Mouse (Mus musculus) liver, embryonic 13.5 days (tissue): ENCODE measurements around the gene Cldn13. TPM values are rescaled to one million over a fixed set of nuclear protein-coding genes. Genes with fewer than 3 reads are reported as not detected.
A peak's percentile ranks its signal among the peaks of the same experiment; 100 is the strongest.
"Not testable (repeated sequence)": the region's sequence is repeated elsewhere in the genome, so short reads cannot be mapped to it uniquely, and the experiment has no call there.

ENCODE experiments used
- ATAC-seq: fragments of 200-750 bp; cut with Nextera tagmentation; 2 replicates; pipeline ENCODE4 v1.8.0; 2017; ENCODE audit warnings: low read depth, mild to moderate bottlenecking, moderate number of reproducible peaks, moderate library complexity
- DNase-seq: peaks from one replicate; pipeline ENCODE4 v3.0.0; 2022
- H3K27ac ChIP-seq: fragments of 300-500 bp; sonication (generic); 2 replicates; pipeline ENCODE4 v1.5.1; 2015; ENCODE audit warnings: moderate library complexity, mild to moderate bottlenecking, inconsistent platforms
- H3K27me3 ChIP-seq: fragments of 300-500 bp; sonication (generic); 2 replicates; pipeline ENCODE4 v1.6.1; 2015; ENCODE audit warnings: mild to moderate bottlenecking, inconsistent platforms
- H3K36me3 ChIP-seq: fragments of 300-500 bp; sonication (generic); 2 replicates; pipeline ENCODE4 v1.6.1; 2015; ENCODE audit warnings: mild to moderate bottlenecking, inconsistent platforms
- H3K4me1 ChIP-seq: fragments of 300-500 bp; sonication (generic); replicated peaks from 2 replicates; pipeline ENCODE4 v1.6.1; 2015; ENCODE audit warnings: inconsistent platforms
- H3K4me2 ChIP-seq: fragments of 300-500 bp; sonication (generic); 2 replicates; pipeline ENCODE4 v1.6.1; 2015; ENCODE audit warnings: inconsistent platforms, mild to moderate bottlenecking, moderate library complexity
- H3K4me3 ChIP-seq: fragments of 300-500 bp; sonication (generic); replicated peaks from 2 replicates; pipeline ENCODE4 v1.5.1; 2015; ENCODE audit warnings: mild to moderate bottlenecking, inconsistent platforms
- H3K9ac ChIP-seq: fragments of 300-500 bp; sonication (generic); 2 replicates; pipeline ENCODE4 v1.6.1; 2015; ENCODE audit warnings: mild to moderate bottlenecking, inconsistent platforms
- H3K9me3 ChIP-seq: fragments of 300-500 bp; sonication (generic); replicated peaks from 2 replicates; pipeline ENCODE4 v1.6.1; 2016; ENCODE audit warnings: inconsistent platforms
- WGBS: fragments of 180-500 bp; shearing (Covaris S2); methylation state at CpG from one replicate; pipeline ENCODE4 v1.1.7; 2015; ENCODE audit not compliant: insufficient replicate concordance; 5-methylcytosine and 5-hydroxymethylcytosine counted together
- polyA plus RNA-seq: library from polyadenylated mRNA; unstranded; fragments of >200 nt; fragmentation: Nextera tagmentation; extraction: Ambion mirVana; gene quantifications from 2 replicates; pipeline ENCODE4 v1.2.1, GENCODE M21; 2015

Cldn13 gene
- polyA plus RNA-seq, 1 experiment from 2014 or later = 259 TPM

GRCm38 (mm10) chr5:134946063-134946856 is 30.9 kb upstream of the Cldn13 start:
- DNase-seq (no peak), ATAC-seq (0 out of 2 replicates have a peak, but pooled peaks have one; percentile 8)
- Histone ChIP-seq H3K27ac (no peak overlapping the region), H3K9me3 (no peaks in the 10 kb centered on the region), H3K4me3 (no peak overlapping the region), H3K9ac (no peak overlapping the region), H3K4me2 (no peak overlapping the region), H3K4me1 (peaks cover 36% of the 10 kb centered on the region), H3K27me3 (peaks cover 20% of the 10 kb centered on the region), H3K36me3 (no peaks in the 10 kb centered on the region)
- 45% methylated on average over 43 of the region's 43 CpGs for WGBS

GRCm38 (mm10) chr5:134945266-134945959 is 30.1 kb upstream of the Cldn13 start:
- H3K4me3 ChIP-seq = no peak overlapping the region
- H3K27ac ChIP-seq = no peak overlapping the region
- H3K4me1 ChIP-seq = peaks cover 34% of the 10 kb centered on the region
- H3K4me2 ChIP-seq = no peak overlapping the region
- no peak for DNase-seq
- H3K9ac ChIP-seq = no peak overlapping the region
- H3K36me3 ChIP-seq = no peaks in the 10 kb centered on the region
- peaks cover 20% of the 10 kb centered on the region for H3K27me3 ChIP-seq
- WGBS = 54% methylated on average over 18 of the region's 19 CpGs
- H3K9me3 ChIP-seq = no peaks in the 10 kb centered on the region
- ATAC-seq = peak; percentile 43; the same call in 1 of the 2 replicates

GRCm38 (mm10) chr5:134944179-134944578 is 28.9 kb upstream of the Cldn13 start:
- 34% methylated on average over 5 of the region's 5 CpGs for WGBS

GRCm38 (mm10) chr5:134942740-134943139 is 27.4 kb upstream of the Cldn13 start:
- H3K9me3 ChIP-seq = no peaks in the 10 kb centered on the region
- H3K9ac ChIP-seq = no peak overlapping the region
- H3K27me3 ChIP-seq = peaks cover 20% of the 10 kb centered on the region
- no peaks in the 10 kb centered on the region for H3K36me3 ChIP-seq
- ATAC-seq (no peak), DNase-seq (no peak)
- no peak overlapping the region for H3K4me2 ChIP-seq
- 68% methylated on average over 2 of the region's 2 CpGs for WGBS
- H3K4me3 ChIP-seq = no peak overlapping the region
- H3K27ac ChIP-seq = no peak overlapping the region; the same call in 1 of the 2 replicates
- peaks cover 29% of the 10 kb centered on the region for H3K4me1 ChIP-seq

More at GRCm38 (mm10) chr5:134944179-134944578, 28.9 kb upstream of the Cldn13 start:
- no peak overlapping the region for H3K27ac ChIP-seq
- no peak overlapping the region for H3K9ac ChIP-seq
- H3K4me2 ChIP-seq = no peak overlapping the region
- H3K4me3 ChIP-seq = no peak overlapping the region
- peaks cover 20% of the 10 kb centered on the region for H3K27me3 ChIP-seq
- no peak for DNase-seq
- no peak for ATAC-seq
- no peaks in the 10 kb centered on the region for H3K36me3 ChIP-seq
- H3K4me1 ChIP-seq = peaks cover 34% of the 10 kb centered on the region
- no peaks in the 10 kb centered on the region for H3K9me3 ChIP-seq

GRCm38 (mm10) chr5:134941472-134942209 is 26.3 kb upstream of the Cldn13 start:
- H3K4me3 ChIP-seq = no peak overlapping the region
- ATAC-seq = peak; percentile 60
- H3K27me3 ChIP-seq = peaks cover 14% of the 10 kb centered on the region
- no peak overlapping the region for H3K9ac ChIP-seq
- H3K4me1 ChIP-seq = peaks cover 18% of the 10 kb centered on the region
- no peak for DNase-seq
- H3K27ac ChIP-seq = peak overlapping the region; percentile 55
- WGBS = 65% methylated on average over 14 of the region's 14 CpGs
- H3K4me2 ChIP-seq = no peak overlapping the region
- H3K9me3 ChIP-seq = no peaks in the 10 kb centered on the region
- H3K36me3 ChIP-seq = no peaks in the 10 kb centered on the region

GRCm38 (mm10) chr5:134939554-134939953 is 24.2 kb upstream of the Cldn13 start:
- H3K4me2 ChIP-seq, H3K4me3 ChIP-seq, H3K36me3 ChIP-seq, H3K4me1 ChIP-seq, H3K9me3 ChIP-seq, H3K27me3 ChIP-seq, DNase-seq, H3K9ac ChIP-seq, ATAC-seq, H3K27ac ChIP-seq: not testable (repeated sequence)
- 56% methylated on average over 5 of the region's 7 CpGs for WGBS

- DNase-seq (no peak), ATAC-seq (no peak)
- no peaks in the 10 kb centered on the region for H3K9me3 ChIP-seq
- H3K27me3 ChIP-seq = no peaks in the 10 kb centered on the region
- WGBS = 68% methylated on average over 3 of the region's 3 CpGs
- H3K9ac ChIP-seq = no peak overlapping the region
- H3K4me2 ChIP-seq = no peak overlapping the region
- H3K4me1 ChIP-seq = peaks cover 8% of the 10 kb centered on the region; the same call in 1 of the 2 replicates
- H3K27ac ChIP-seq = no peak overlapping the region
- H3K4me3 ChIP-seq = no peak overlapping the region
- no peaks in the 10 kb centered on the region for H3K36me3 ChIP-seq
These were observed 23.7 kb upstream of the Cldn13 start for GRCm38 (mm10) chr5:134939069-134939468.

- H3K9me3 ChIP-seq = no peaks in the 10 kb centered on the region
- no peak overlapping the region for H3K4me3 ChIP-seq
- 60% methylated on average over 6 of the region's 6 CpGs for WGBS
- no peak overlapping the region for H3K9ac ChIP-seq
- peaks cover 26% of the 10 kb centered on the region for H3K4me1 ChIP-seq
- no peaks in the 10 kb centered on the region for H3K27me3 ChIP-seq
- no peak overlapping the region for H3K27ac ChIP-seq
- DNase-seq (no peak), ATAC-seq (no peak)
- no peak overlapping the region for H3K4me2 ChIP-seq
- H3K36me3 ChIP-seq = peaks cover 6% of the 10 kb centered on the region; the same call in 1 of the 2 replicates
These were observed 21.4 kb upstream of the Cldn13 start for GRCm38 (mm10) chr5:134936626-134937185.

- Histone ChIP-seq H3K9ac (no peak overlapping the region), H3K36me3 (peaks cover 6% of the 10 kb centered on the region; the same call in 1 of the 2 replicates), H3K27ac (no peak overlapping the region), H3K4me3 (no peak overlapping the region), H3K9me3 (no peaks in the 10 kb centered on the region), H3K27me3 (no peaks in the 10 kb centered on the region), H3K4me1 (peaks cover 30% of the 10 kb centered on the region), H3K4me2 (no peak overlapping the region)
- 80% methylated on average over 6 of the region's 6 CpGs for WGBS
- ATAC-seq = no peak
- DNase-seq = no peak
These were observed 20.7 kb upstream of the Cldn13 start for GRCm38 (mm10) chr5:134936051-134936450.

- 65% methylated on average over 3 of the region's 3 CpGs for WGBS
- no peak for DNase-seq
- Histone ChIP-seq H3K4me3 (no peak overlapping the region), H3K4me2 (no peak overlapping the region), H3K27ac (0 out of 2 replicates have a peak overlapping the region, but pooled peaks have one; percentile 13), H3K9me3 (no peaks in the 10 kb centered on the region), H3K36me3 (peaks cover 6% of the 10 kb centered on the region; the same call in 1 of the 2 replicates), H3K4me1 (peaks cover 26% of the 10 kb centered on the region), H3K9ac (no peak overlapping the region), H3K27me3 (0 out of 2 replicates have a peak, but pooled peaks cover 3% of the 10 kb centered on the region)
- ATAC-seq = no peak
These were observed 19.3 kb upstream of the Cldn13 start for GRCm38 (mm10) chr5:134934666-134935065.
